Mouse (Mus musculus): ENCODE data around the gene Tgfbr3l.

Gene Tgfbr3l

DNA sequence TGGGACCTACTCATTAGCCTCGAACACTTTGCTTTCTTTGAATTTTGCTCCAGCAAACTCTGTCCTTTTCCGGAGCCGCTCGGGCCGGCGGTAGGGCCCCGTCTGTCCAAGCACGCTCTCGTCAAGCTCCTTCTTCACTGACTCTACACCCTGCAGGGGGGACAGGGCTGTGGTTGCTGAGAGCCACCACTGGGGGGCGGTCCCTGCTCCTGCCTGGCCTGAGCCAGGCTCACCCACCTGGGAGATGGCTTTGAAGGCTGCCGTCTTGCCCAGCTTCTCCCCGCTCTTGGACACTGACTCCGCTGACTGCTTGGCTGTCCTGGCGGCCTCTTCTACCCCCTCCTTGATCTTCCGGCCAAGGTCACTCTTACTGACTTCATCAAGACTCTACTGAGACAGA, 19.6 kb downstream of the Tgfbr3l start:
- Histone ChIP-seq H3K4me3 (replicated peaks; ENCODE audit: low read length) (no peak overlapping the region), H3K4me1 (replicated peaks; ENCODE audit: low read depth, low read length) (peaks cover 25% of the 10 kb centered on the region), H3K9me3 (ENCODE audit: low read length) (no peaks in the 10 kb centered on the region), H3K27me3 (ENCODE audit: insufficient read depth, low read length) (no peaks in the 10 kb centered on the region), H3K36me3 (ENCODE audit: insufficient read depth, low read length) (peaks cover 87% of the 10 kb centered on the region)
- peak; percentile 61 for TF ChIP-seq CTCF (conservative IDR thresholded peaks at IDR 0.05; ENCODE audit: low read length)
- no peak for TF ChIP-seq NANOG (IDR thresholded peaks at IDR 0.05; ENCODE audit: borderline replicate concordance, low read length)
- TF ChIP-seq POU5F1 (IDR thresholded peaks at IDR 0.05; ENCODE audit: borderline replicate concordance, low read length), result no peak

DNA sequence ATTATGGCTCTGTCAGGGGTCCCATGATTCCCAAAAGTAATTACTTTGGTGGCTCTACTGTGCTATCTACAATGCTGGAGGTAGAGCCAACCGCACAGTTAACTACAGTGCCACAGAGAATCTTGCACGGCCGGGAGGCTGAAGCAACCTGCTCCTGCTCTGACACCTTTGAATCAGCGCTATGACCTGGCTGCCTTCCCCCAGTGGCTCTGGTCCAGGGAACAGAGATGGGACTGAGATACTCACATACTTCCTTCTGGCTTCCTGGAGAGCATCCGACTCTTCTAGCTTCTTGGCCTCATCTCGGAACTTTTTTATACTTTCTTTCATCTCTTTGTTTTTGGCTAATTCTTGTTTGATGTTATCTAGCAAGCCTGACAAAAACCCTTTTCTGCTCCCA, 21.6 kb downstream of the Tgfbr3l start:
- Histone ChIP-seq H3K4me1 (replicated peaks; ENCODE audit: low read depth, low read length) (peaks cover 38% of the 10 kb centered on the region), H3K36me3 (ENCODE audit: insufficient read depth, low read length) (peaks cover 86% of the 10 kb centered on the region), H3K27me3 (ENCODE audit: insufficient read depth, low read length) (no peaks in the 10 kb centered on the region), H3K4me3 (replicated peaks; ENCODE audit: low read length) (no peak overlapping the region), H3K9me3 (ENCODE audit: low read length) (no peaks in the 10 kb centered on the region)
- TF ChIP-seq POU5F1 (IDR thresholded peaks at IDR 0.05; ENCODE audit: borderline replicate concordance, low read length), result no peak
- TF ChIP-seq CTCF (conservative IDR thresholded peaks at IDR 0.05; ENCODE audit: low read length), result no peak
- no peak for TF ChIP-seq NANOG (IDR thresholded peaks at IDR 0.05; ENCODE audit: borderline replicate concordance, low read length)

DNA sequence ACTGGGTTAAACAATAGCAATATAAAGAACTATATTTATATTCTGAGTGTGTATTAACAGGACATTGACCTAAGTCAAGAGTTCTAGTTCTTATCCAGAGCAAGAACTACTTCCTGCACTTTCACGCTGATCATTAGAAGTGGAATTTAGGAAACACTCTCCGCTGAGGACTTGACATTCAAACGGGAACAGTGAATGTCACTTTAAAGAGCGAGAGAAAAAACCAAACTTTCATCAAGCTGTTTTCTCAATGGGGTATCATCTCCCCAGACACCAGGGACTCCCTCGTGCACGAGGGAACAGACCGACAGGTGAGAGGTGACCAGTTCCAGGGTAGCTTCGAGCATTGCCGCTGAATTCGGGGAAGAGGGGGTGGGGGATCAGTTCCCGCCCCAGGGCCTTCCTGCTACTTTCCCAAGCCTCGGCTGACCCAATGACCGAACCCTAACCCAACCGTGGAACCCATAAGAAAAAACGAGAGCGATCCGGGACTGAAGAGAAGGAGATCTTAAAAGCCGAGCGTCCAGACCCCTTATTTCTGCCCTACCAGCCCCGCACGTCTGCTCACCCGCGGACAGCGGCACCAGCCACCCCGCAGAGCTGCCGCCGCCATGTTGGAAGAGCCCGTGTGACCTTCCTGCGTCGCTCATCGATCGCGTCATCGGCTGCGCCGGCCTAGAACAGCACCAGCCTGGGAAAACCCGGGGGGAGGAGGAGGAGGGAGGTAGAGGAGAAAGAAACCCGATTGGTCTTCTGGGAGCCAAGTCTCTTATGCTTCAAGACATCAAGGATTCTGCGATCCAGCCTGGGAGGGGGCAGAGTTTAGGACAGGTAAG, 27.5 kb downstream of the Tgfbr3l start, which contains the start of gene Timm44:
Gene Timm44, minus strand, starts transcription at position 639 of the 836 bp plus-strand sequence.
- Histone ChIP-seq H3K9me3 (ENCODE audit: low read length) (no peaks in the 10 kb centered on the region), H3K27me3 (ENCODE audit: insufficient read depth, low read length) (no peaks in the 10 kb centered on the region), H3K4me1 (replicated peaks; ENCODE audit: low read depth, low read length) (peaks cover 23% of the 10 kb centered on the region), H3K4me3 (replicated peaks; ENCODE audit: low read length) (peak within 1 kb of the TSS; percentile 98), H3K36me3 (ENCODE audit: insufficient read depth, low read length) (peaks cover 27% of the 10 kb centered on the region)
- no peak for TF ChIP-seq POU5F1 (IDR thresholded peaks at IDR 0.05; ENCODE audit: borderline replicate concordance, low read length)
- no peak for TF ChIP-seq CTCF (conservative IDR thresholded peaks at IDR 0.05; ENCODE audit: low read length)
- TF ChIP-seq NANOG (IDR thresholded peaks at IDR 0.05; ENCODE audit: borderline replicate concordance, low read length), result no peak

DNA sequence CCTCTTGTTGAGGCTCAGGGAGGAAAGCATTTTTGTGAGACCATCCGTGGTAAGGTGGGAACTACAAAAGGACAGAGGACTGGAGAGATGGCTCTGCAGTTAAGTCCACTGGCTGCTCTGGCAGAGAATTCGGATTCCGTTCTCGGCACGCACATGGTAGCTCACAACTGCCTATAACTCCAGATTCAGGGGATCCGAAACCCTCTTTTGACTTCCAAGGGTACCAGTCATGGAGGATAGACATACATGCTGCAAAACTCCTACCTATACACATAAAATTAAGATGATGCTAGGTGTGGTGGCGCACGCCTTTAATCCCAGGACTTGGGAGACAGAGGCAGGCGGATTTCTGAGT, 28.1 kb downstream of the Tgfbr3l start:
- Histone ChIP-seq H3K4me1 (replicated peaks; ENCODE audit: low read depth, low read length) (peaks cover 23% of the 10 kb centered on the region), H3K4me3 (replicated peaks; ENCODE audit: low read length) (peak overlapping the region; percentile 98), H3K27me3 (ENCODE audit: insufficient read depth, low read length) (no peaks in the 10 kb centered on the region), H3K36me3 (ENCODE audit: insufficient read depth, low read length) (peaks cover 26% of the 10 kb centered on the region), H3K9me3 (ENCODE audit: low read length) (no peaks in the 10 kb centered on the region)
- TF ChIP-seq NANOG (IDR thresholded peaks at IDR 0.05; ENCODE audit: borderline replicate concordance, low read length) (no peak), CTCF (conservative IDR thresholded peaks at IDR 0.05; ENCODE audit: low read length) (no peak), POU5F1 (IDR thresholded peaks at IDR 0.05; ENCODE audit: borderline replicate concordance, low read length) (no peak)

DNA sequence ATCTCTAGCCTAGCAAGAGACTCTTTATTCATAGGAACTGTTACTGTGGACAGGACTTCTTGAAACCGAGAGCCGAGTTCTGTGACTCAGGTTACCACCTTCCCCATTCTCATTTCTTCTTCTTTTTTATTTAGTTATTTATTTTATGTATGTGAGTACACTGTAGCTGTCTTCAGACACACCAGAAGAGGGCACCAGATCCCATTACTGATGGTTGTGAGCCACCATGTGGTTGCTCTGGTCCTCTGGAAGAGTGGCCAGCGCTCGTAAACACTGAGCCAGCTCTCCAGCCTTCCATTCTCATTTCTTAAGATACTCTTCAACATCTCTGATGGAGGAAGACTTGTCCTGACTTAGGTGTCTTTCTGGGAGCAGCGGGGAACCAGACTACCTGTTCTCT, 44.7 kb downstream of the Tgfbr3l start:
- no peak overlapping the region for H3K4me3 ChIP-seq (replicated peaks; ENCODE audit: low read length)
- H3K9me3 ChIP-seq (ENCODE audit: low read length), result no peaks in the 10 kb centered on the region
- peaks cover 25% of the 10 kb centered on the region for H3K4me1 ChIP-seq (replicated peaks; ENCODE audit: low read depth, low read length)
- no peaks in the 10 kb centered on the region for H3K27me3 ChIP-seq (ENCODE audit: insufficient read depth, low read length)
- H3K36me3 ChIP-seq (ENCODE audit: insufficient read depth, low read length), result peaks cover 98% of the 10 kb centered on the region
- TF ChIP-seq POU5F1 (IDR thresholded peaks at IDR 0.05; ENCODE audit: borderline replicate concordance, low read length), result no peak
- TF ChIP-seq CTCF (conservative IDR thresholded peaks at IDR 0.05; ENCODE audit: low read length), result no peak
- no peak for TF ChIP-seq NANOG (IDR thresholded peaks at IDR 0.05; ENCODE audit: borderline replicate concordance, low read length)

DNA sequence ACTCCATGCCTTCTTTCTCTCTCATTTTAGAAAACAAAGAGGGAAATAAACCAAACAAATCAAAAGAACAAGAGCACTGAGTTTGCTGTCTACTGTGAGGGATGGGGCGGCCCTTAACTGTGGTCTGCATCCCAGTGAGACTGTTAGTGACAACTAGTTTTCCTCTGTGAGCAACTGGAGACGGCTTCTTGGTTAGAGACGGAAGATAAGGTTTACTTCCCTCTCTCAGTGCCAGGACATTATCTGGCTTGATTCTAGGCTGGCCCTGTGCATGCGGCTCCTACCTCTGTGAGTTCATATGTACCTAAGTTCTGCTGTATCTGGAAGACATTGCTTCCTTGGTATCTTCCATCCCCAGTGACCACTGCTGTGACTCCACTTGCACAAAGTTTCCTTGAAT, 49.8 kb downstream of the Tgfbr3l start:
- no peak overlapping the region for H3K4me3 ChIP-seq (replicated peaks; ENCODE audit: low read length)
- H3K36me3 ChIP-seq (ENCODE audit: insufficient read depth, low read length), result peaks cover 98% of the 10 kb centered on the region
- H3K4me1 ChIP-seq (replicated peaks; ENCODE audit: low read depth, low read length), result peaks cover 17% of the 10 kb centered on the region
- no peaks in the 10 kb centered on the region for H3K9me3 ChIP-seq (ENCODE audit: low read length)
- no peak for TF ChIP-seq POU5F1 (IDR thresholded peaks at IDR 0.05; ENCODE audit: borderline replicate concordance, low read length)
- no peak for TF ChIP-seq NANOG (IDR thresholded peaks at IDR 0.05; ENCODE audit: borderline replicate concordance, low read length)
- TF ChIP-seq CTCF (conservative IDR thresholded peaks at IDR 0.05; ENCODE audit: low read length), result no peak
- H3K27me3 ChIP-seq (ENCODE audit: insufficient read depth, low read length), result no peaks in the 10 kb centered on the region
